Mouse (Mus musculus) A20 (cell line): ENCODE measurements at regions not wholly inside any gene's neighbourhood (a gene's known extent, or its start where the extent isn't known, plus 50 kb on each side); places are given as distances from the start of the nearest gene placed in this dataset.
"Not testable (repeated sequence)": the region's sequence is repeated elsewhere in the genome, so short reads cannot be mapped to it uniquely, and the experiment has no call there.

Experiments
- DNase-seq: peaks from one replicate; pipeline ENCODE4 v3.0.0-alpha.2; 2011; ENCODE audit warnings: low read depth, low spot score

DNA sequence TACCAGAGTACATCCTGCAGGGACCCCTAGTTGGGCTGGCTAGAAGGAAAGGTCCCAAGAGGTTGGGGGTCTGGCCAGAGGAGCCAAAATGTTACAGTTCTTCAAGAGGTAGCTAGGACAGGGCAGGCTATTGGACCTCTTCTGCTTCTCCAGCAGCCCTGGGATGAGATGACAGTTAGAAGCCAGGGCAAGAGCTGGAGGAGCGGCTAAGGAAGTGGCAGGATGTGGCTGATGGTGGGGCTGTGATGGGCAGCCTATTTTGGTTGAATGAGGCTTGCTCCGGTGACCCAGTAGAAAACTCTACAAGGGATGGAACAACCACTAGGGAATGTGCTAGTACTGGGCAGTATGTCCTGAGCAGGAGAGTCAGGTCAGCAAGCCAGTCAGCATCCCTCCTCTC, 82.8 kb downstream of the Ddx11 start:
- DNase-seq: no peak

DNA sequence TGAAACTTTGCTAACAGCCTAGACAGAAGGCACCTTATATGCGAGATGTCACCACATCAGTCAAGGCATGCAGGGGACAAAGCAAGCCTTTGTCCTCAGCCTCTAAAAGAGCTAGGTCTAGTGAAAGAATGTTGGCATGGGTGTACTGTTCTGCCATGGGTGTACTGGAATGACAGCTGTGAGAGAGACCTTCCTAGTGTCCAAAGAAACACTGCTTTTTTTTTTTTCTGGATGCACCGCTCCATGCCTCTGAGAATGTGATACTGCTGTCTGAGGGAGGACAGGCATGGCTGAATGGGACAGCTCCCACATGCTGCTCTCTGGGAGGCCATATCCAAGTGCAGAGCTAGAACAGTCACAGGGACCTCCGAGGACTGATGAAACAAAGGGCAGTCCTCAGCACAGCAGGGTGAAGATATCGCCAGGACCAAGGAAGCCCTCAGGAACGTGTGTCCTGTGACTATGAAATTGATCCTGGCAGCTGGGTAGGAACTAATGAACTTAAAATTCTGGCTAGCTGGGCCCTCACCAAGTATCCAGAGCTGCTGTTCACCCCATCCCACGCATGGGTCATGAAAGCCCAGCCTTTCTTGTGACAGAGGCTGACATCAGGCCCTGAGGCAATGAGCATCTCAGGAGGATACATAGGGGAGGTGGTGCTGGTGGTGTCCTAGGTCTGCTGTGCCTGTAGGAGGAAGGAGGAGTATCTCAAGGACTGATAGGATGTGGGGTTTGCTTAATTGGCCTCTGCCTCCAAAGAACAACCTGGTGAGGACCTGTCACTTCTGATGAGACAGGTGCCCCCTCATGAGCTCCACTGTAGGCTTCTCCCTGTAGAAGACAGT, 84.6 kb downstream of the Ddx11 start:
- not testable (repeated sequence) for DNase-seq

DNA sequence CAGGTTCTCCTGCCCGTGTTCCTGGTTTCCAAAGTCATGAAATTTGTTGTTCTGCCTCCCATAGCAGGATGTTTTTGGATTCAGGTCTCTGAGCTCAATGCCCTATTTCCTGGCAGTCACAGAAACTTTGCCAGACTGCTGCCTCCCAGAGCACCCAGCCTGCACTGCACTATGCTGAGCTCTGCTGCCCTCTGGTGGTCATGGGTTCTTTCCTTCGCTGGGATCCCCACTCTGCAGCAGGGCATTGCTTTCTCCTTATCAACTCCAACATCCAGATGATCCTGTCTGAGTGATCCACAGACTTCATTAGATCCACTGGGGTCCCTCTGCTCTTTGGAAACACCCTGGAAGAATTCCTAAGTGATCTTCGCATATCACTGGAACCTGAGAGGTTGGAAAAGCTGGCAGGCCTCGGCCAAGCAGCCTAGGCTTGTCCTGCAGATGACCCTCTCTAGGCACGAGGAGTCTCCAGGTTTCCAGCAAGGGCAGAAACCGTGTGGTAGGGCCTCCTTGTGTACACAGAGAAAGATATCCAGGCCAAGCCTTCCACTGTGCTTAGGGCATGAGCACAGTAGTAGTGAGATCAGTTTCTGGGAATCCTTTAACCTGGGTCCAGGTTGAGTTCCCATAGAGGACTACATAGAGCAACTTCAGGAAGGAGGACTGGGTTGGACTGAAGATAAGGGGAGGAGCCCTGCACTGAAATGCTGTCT, 85.6 kb downstream of the Ddx11 start:
- DNase-seq: not testable (repeated sequence)

DNA sequence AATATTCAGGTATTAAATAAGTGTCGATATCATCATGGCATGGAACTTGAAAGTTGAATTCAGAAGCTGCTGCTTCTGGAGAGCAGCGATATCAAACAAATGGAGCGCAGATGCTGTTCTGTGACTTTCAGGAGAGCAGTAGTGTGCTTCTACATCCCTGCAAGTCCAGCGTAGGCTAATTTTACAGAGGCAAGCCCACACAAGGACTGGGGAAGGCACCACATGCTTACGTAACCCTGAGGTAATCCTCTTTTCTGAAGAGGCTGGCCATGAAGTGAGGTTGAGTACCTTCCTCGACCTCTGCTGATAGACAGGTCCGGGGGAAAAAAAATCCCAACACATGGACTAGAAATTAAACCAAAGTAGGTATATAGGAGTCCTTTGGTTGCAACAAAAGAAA, 88.2 kb downstream of the Ddx11 start:
- DNase-seq: no peak

DNA sequence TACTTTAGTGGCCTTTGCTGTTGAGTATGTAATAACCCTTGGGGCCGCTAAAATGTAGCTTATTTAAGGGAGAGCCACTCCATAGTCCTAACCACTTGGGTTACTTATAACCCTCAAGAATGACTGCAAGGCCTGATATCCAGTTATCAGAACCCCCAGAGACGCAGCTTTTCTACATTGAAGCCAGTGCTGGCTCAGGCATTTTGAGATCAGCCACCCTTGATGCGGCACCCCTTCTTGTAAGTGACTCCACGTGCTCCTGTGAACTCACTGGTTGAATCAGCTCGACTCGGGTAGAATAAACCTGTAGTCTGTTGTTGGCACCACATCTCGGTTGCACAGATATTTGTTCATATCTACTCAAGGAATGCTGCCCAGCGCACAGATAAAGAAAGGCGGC, 89.3 kb downstream of the Ddx11 start:
- no peak for DNase-seq

DNA sequence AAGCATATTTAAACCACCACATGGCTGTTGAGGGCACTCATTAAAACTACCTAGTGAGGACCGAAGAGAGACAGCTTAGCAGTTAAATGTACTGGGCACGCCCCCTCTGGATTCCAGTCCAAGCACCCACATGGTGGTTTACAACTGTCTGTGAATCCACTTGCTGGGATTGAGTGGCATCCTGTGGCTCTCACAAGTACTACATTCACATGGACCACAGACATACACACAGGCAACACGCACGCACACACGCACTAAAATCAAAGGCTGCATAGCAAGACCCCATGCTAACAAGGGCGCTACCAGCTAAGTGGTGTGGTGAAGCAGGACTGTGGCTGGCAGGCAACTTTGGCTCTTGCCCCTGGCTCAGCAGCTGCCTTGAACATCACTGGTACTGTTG, 95.0 kb downstream of the Ddx11 start:
- DNase-seq: no peak

DNA sequence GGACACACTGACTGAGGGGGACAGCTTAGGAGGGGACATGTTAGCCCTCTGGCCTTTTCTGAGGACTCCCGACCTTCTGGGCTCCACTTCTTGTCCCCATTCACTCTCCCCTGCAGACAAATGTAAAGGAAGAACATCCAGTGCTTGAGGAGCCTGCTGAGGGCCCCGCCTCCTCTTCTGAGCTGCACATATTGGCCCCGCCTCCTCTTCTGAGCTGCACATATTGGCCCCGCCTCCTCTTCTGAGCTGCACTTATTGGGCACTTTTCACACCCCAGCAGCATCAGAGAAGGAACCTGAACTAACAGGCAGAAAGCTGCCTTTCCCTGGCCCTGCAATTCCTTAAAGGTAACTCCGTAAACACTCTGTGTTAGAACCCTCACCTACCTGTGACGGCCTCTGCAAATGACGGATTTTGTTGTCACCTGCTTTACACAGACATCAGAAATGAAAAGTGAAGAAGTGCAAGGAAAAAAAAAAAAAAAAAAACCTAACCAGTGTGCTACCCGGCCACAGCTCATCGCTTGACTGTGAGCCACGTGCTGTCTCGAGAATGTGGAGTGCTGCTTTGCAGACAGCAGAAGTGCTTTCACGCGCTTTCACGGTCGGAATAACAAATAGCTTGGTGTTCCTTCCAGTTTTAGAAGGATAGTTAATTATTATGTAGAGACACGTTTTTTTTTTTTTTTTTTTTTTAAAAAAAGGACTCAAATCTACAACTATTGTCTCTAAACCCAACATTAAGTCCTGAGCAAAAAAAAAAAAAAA, 96.5 kb downstream of the Ddx11 start:
- DNase-seq: peak; percentile 19

DNA sequence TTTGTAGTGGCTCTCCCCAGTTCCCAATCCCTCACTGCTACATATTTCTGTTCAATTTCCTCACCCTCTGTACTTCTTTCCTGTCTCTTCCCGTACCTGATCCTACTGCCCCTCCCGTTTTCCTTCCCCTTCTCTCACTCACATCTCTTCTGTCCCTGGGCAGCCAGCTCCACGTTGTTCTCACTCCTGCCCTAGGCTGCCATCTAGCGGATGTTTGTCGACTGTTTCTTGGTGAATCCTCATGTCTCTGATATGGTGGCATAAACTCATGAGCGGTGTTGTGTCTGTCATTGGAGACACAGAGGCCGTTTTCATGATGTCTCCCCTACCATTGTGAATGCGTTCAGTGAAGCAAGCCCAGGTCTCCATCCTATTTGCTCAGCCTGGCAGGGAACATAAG, 97.9 kb downstream of the Ddx11 start:
- DNase-seq: peak; percentile 69

DNA sequence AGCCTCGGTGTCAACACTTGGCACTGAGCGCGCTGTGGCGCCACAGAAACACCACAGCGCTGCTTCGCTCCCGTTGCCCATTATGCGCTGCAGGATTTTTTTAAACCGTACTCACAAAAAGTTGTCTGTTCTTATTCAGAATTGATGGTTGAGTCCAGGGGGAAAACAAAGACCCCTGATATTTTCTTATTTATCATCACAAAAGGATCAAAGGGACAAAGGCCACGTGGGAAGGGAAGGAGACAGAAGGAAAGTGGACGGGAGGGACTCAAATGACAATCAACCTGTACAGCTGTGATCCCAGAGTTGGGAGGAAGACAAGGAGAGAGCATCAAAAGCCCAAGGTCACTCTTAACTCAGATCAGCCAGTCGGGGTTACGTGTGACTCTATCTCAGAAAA, 100.4 kb downstream of the Ddx11 start:
- DNase-seq: no peak

DNA sequence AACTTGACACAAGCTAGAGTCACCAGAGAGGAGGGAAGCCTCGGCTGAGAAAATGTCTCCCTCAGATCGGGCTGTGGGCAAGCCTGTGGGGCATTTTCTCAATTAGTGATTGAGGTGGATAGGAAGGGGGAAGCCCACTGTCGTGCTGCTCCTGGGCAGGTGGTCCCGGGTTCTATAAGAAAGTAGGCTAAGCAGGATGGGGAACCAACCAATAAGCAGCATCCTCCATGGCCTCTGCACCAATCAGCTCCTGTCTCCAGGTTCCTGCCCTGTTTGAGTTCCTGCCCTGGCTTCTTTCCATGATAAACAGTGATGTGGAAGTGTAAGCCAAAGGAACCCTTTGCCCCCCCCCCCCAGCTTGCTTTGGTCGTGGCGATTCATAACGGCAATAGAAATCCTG, 100.9 kb downstream of the Ddx11 start:
- no peak for DNase-seq

DNA sequence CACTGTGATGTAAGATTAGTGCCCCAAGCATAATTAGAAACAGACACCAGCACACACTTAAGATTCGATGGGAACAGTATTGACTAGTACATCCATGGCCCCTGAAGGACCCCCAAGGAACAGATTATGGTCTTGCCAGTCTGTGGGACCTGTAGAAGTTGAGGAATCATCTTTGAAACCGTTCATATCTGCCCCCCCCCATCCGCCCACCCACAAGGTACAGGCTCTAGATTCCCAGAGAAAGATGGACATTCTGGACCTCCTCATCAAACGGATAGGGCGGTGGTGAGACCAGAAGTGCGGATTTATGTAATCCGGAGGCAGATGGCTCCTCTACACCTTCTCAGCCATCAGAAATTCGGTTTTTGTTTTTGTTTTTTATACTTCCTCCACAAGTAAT, 109.1 kb downstream of the Ddx11 start:
- DNase-seq: no peak

DNA sequence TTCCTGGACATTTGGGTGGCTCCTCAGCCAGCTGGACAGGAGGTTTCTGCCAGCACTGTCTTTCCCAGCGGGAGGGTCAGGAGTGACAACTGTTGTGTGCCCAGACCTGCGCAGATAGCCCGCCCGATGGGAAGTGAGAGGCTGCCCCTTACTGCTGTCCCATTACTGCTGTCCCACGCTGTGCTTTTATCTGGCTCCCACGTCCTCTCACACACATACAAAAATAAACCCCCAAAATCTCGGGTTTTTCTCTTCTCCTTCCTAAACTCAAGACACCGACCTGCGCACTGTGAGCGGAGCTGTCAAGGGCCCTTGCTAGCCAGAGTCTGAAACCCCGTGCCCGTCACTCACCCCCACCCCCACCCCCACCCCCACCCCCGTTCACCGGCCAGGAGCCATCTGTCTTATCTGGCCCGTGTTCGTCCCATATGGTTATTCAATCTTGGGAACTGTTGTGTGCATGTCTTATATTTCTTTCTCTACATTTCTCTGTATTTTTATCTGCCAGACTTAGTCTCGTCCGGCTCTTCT, 109.6 kb downstream of the Ddx11 start:
- no peak for DNase-seq

DNA sequence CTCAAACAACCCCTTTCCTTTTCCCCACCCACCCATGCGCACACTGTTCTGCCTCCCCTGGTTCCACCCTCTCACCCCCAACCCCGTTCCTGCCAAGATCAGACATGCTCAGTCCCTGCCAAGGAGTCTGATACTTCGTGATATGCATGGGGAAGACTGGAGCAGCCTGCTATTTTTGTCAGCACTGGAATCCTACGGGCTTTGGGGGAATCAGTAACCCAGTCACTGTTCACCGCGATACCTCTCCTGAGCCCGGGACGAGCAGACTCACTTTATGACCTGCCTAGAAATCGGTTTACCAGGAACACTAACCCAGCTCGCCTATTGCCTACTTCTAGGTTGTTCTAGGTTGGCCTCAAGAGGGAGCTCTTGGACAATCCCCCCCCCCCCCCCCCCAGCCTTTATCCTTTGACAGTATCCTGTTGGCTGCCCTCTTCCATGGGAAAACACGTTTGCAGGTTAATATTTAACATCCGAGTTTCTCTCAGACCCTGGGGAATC, 110.2 kb downstream of the Ddx11 start:
- DNase-seq: peak; percentile 18

DNA sequence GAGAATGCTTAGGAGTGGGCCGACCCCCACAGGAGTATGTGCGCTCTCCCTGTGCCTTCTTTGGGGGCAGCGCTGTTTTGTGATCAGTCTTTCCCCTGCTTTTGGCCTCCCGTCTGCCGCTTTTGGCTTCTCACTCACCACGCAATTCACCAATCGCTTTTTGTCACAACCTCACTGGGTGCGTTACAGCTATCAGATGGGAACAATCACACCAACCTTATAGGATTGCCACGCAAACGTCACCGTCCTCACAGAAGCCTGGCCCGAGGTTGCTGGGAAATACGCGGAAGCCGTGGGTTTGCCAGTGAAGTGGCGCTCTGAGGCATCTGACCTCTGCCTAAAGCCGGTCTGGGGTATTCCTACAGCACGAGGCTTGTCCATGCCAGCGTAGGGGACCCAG, 111.1 kb downstream of the Ddx11 start:
- no peak for DNase-seq

DNA sequence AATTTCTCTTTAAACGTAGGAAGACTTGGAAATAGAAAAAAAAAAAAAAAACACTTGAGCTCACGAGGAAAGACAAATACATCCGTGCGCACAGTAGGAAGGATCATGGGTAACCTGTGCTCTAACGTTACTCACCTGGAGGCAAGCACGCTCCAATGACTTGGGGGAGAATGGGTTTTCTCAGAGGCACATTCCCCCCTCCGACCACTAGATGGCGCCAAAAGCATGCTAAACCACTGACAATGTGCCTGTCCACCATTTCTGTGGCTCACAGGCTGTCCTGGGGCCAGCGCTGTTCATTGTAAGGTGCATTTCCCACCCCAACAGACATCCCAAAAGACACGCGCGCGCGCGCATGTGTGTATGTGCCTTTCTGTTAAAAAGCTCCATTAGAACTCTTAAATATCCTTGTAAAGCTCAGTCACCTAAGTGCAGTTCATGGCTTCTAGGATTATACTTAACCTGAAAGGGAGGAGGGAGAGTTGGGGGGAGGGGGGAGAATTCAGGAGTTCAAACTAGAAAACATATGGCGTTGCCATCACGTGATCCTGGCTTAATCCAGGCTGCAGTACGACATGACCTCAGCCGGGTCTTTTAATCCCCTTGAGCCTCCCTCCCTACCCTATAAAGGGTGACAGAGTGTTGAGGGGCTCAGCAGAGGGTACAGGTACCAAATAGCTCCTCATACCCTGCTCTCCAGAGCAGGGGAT, 111.9 kb downstream of the Ddx11 start:
- peak; percentile 77 for DNase-seq

DNA sequence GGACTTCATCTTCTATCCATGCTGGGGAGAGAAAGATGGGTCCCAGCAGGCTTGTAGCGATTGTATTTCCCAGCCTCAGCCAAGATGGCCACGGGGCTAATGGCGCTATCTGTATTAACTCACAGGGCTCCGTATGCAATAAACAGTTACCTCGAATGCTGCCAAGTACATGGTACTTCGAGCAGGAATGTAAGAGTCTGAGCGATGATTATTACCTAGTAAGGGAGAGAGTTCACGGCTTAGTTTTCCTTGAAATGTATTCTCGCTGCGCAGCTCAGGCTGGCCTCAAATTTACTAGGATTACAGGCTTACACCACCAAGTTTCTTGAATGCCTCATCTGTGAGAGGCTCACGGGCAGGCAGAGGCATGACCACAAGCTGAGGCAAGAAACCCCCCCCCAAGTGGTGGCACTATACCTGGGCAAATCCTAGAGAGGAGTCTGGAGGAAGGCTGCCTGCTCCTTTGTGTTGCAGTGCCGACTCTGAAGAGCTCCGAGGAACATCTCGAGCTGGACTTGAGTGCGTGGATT, 112.6 kb downstream of the Ddx11 start:
- DNase-seq: no peak

DNA sequence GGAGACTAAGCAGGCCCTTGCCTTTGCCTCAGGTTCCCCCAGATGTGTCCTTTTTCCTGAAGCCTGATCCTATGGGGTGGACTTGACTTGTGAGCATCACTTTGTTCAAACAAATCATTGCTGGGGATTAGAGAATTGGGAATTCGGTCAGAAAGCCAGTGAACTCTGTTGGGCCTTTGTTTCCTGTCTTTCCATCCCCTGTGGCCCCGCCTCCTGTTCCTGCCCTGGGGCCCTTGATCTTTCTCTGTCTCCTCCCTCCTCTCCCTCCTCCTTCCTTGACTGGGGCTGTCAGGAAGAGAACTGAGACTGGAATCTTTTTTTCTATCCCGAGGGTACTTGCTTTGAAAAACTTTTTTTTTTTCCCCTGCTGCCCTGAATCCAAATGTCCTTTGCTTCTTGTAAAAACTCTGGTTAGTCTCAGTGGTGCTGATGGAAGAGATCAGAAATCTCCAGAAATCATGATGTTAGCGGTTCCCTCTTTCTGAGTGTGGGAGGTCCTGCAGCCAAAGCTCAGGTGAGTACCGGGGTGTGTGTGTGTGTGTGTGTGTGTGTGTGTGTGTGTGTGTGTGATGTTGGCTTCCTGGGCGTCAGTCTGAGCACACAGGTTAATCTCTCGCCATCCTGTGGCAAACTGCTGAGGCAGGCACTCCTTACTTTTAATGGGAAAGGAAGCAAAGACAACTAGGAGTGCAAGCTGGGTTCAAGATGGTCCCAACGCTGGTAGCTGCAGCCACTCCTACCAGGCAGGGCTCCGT, 118.7 kb downstream of the Ddx11 start:
- DNase-seq: no peak

DNA sequence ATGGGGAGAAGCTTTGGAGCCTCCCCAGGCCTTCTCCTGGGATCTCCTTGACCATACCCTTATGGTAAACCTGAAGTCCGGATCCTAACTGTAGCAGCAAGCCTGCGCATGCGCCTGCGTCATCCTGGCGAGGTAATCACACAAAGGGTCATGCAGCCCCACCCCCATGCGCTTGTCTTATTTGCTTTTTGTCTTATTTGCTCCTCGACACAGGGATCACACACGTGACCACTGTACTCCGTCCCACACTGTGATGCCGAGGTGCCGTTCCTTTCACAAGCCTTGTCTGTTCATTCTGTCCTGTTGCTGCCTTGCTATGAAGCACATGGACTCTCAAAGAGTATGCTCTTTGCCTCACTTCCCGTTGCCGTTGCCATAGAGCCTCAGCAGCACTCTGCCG, 120.9 kb downstream of the Ddx11 start:
- no peak for DNase-seq

DNA sequence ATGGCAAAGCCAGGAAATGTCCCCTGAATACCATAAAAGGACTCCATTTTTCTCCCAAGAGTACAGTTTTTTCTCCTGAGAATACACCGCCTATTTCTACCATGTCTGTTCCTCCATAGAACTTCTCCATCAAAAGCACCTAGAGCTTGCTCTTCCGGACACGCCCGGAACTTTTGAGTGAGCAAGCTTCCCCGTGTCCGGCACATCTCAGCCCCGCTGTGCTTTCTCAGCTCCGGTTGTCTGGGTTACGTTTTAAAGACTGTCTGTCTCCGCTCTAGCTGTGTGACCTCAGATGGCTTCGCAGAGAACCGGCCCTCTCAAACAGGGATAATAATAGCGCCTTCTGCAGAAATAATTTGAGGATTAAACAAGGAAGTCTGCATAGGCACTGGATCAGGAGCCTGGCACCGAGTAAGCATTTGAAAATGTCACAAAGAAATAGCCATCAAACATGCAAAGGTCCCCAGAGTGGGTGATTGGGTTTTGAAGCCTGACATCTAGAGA, 122.8 kb downstream of the Ddx11 start:
- no peak for DNase-seq

DNA sequence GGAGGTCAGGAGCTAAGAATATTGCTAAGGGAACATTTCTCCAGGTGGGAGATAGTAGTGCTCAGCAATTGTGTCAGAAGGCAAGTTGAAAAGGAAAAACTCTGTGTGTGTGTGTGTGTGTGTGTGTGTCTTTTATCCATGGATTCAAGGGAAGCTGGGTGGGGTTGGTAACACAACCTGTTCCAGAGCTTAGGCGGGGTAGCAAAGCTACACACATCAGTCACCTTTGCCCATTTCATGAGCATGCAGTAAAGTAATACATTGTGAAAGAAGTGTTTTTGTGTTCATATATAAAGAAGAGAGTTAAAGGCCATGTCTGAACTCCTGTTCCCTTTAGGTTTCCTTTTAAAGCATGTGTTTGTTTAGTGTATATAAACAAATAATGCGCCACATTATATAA, 128.2 kb downstream of the Ddx11 start:
- DNase-seq: no peak
